Mouse (Mus musculus) layer of hippocampus, postnatal 36 days (tissue): ENCODE measurements around the gene Htr6. TPM values are rescaled to one million over a fixed set of nuclear protein-coding genes. Genes with fewer than 3 reads are reported as not detected.

Source experiments
- DNase-seq, 2 experiments: peaks; one replicate each; pipeline ENCODE4 v3.0.0; 2022
- total RNA-seq, 2 experiments: library from RNA; stranded (reverse); gene quantifications; 2 replicates each; pipeline ENCODE4 v1.2.3; 2021

Gene Htr6
- total RNA-seq = 1 to 10 TPM; 6.5 to 8.8 TPM

- no peak for DNase-seq
Observed at GRCm38 (mm10) chr4:139075041-139075711, at the start of gene Htr6. Gene Htr6 (minus strand): TSS chr4:139075570.

GRCm38 (mm10) chr4:139124940-139125339 lies 49.6 kb upstream of the Htr6 start:
- DNase-seq = no peak

GRCm38 (mm10) chr4:139122557-139122956 lies 47.2 kb upstream of the Htr6 start:
- no peak for DNase-seq

GRCm38 (mm10) chr4:139120998-139121397 lies 45.6 kb upstream of the Htr6 start:
- DNase-seq = no peak

GRCm38 (mm10) chr4:139120281-139120814 lies 45.0 kb upstream of the Htr6 start:
- DNase-seq = no peak

- no peak for DNase-seq
Observed at GRCm38 (mm10) chr4:139116356-139117063, 41.1 kb upstream of the Htr6 start.

GRCm38 (mm10) chr4:139115721-139116120 lies 40.4 kb upstream of the Htr6 start:
- DNase-seq = no peak

- no peak for DNase-seq
Observed at GRCm38 (mm10) chr4:139112482-139112881, 37.1 kb upstream of the Htr6 start.

- DNase-seq = no peak
Observed at GRCm38 (mm10) chr4:139111421-139111820, 36.1 kb upstream of the Htr6 start.

GRCm38 (mm10) chr4:139110858-139111257 lies 35.5 kb upstream of the Htr6 start:
- no peak for DNase-seq

GRCm38 (mm10) chr4:139105453-139105852 lies 30.1 kb upstream of the Htr6 start:
- DNase-seq = no peak

- DNase-seq = no peak
Observed at GRCm38 (mm10) chr4:139101546-139101945, 26.2 kb upstream of the Htr6 start.

- no peak for DNase-seq
Observed at GRCm38 (mm10) chr4:139100326-139100725, 25.0 kb upstream of the Htr6 start.

- no peak for DNase-seq
Observed at GRCm38 (mm10) chr4:139096201-139096600, 20.8 kb upstream of the Htr6 start.

GRCm38 (mm10) chr4:139095406-139095805 lies 20.0 kb upstream of the Htr6 start:
- DNase-seq = no peak

GRCm38 (mm10) chr4:139093196-139093530 lies 17.8 kb upstream of the Htr6 start:
- DNase-seq = no peak

- peak in 1 of 2 experiments; percentile 42 for DNase-seq
Observed at GRCm38 (mm10) chr4:139092356-139093195, 17.2 kb upstream of the Htr6 start, which contains the start of gene Nbl1. Gene Nbl1 (minus strand): TSS chr4:139092993.

GRCm38 (mm10) chr4:139091478-139092355 lies 16.3 kb upstream of the Htr6 start:
- no peak for DNase-seq

- DNase-seq = no peak
Observed at GRCm38 (mm10) chr4:139091066-139091465, 15.7 kb upstream of the Htr6 start.

- no peak for DNase-seq
Observed at GRCm38 (mm10) chr4:139090303-139090940, 15.1 kb upstream of the Htr6 start.

- DNase-seq = no peak
Observed at GRCm38 (mm10) chr4:139088982-139089671, 13.8 kb upstream of the Htr6 start.
